Mouse (Mus musculus): ENCODE results near the gene Tec.
A peak's percentile ranks its signal among the peaks of the same experiment; 100 is the strongest.

The Tec gene

GRCm38 (mm10) chr5:72736868-72737267 is 131.4 kb downstream of the Tec start:
- DNase-seq (ENCODE audit: low spot score in 2 of 2), result no peak

- no peak for DNase-seq (ENCODE audit: low spot score in 2 of 2)
Measured at GRCm38 (mm10) chr5:72736437-72736836, 131.8 kb downstream of the Tec start.

GRCm38 (mm10) chr5:72735763-72736162 is 132.5 kb downstream of the Tec start:
- no peak for DNase-seq (ENCODE audit: low spot score in 2 of 2)

- no peak for DNase-seq (ENCODE audit: low spot score in 2 of 2)
Measured at GRCm38 (mm10) chr5:72732885-72733284, 135.4 kb downstream of the Tec start.

- no peak for DNase-seq (ENCODE audit: low spot score in 2 of 2)
Measured at GRCm38 (mm10) chr5:72725404-72725803, 142.9 kb downstream of the Tec start.

- DNase-seq (ENCODE audit: low spot score in 2 of 2), result no peak
Measured at GRCm38 (mm10) chr5:72723429-72723828, 144.9 kb downstream of the Tec start.

GRCm38 (mm10) chr5:72720587-72720986 is 147.7 kb downstream of the Tec start:
- DNase-seq (ENCODE audit: low spot score in 2 of 2), result no peak

GRCm38 (mm10) chr5:72710572-72711278 is 157.6 kb downstream of the Tec start:
- DNase-seq (ENCODE audit: low spot score in 2 of 2), result peak in 1 of 2 experiments; percentile 15

- DNase-seq (ENCODE audit: low spot score in 2 of 2), result no peak
Measured at GRCm38 (mm10) chr5:72709976-72710375, 158.3 kb downstream of the Tec start.

GRCm38 (mm10) chr5:72709451-72709850 is 158.8 kb downstream of the Tec start:
- no peak for DNase-seq (ENCODE audit: low spot score in 2 of 2)

GRCm38 (mm10) chr5:72706722-72707121 is 161.6 kb downstream of the Tec start:
- DNase-seq (ENCODE audit: low spot score in 2 of 2), result no peak

- DNase-seq (ENCODE audit: low spot score in 2 of 2), result no peak
Measured at GRCm38 (mm10) chr5:72706095-72706494, 162.2 kb downstream of the Tec start.
